Mouse (Mus musculus): ENCODE results near the gene Prlh. TPM values are rescaled to one million over a fixed set of nuclear protein-coding genes. Genes with fewer than 3 reads are reported as not detected.

Gene Prlh
- polyA plus RNA-seq, 1 experiment from 2014 or later = not detected

DNA sequence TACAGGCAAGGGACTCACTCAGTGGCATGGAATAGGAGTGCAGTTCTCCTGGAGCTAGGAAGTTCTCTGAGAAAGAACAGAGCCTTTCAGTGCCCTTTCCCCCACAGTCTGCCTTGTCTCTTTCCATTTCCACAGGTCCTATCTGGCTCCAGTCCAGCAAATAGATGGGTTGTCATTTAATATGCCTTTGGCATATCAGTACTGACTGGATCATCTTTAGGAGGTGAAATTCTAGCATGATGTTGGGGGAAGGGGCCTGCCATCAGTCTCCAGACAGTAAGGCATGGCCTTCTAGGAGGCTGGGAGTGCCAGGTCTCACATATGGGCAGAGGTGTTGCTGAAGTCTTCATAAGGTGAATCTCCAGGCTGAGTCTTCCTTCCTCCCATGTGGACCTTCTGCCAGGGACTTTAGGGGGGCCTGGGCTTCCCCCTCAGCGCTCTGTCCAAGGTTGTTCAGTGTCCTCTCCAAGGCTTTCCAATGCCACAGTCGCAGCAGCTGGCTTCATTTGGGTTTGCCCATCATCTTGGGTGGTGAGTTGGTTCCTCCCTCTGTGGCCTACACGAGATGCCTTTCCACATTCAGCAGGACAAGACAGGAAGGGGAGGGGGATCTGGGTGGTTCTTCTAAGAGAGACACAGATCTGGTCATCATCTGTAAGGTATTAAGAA is 49.1 kb downstream of the Prlh start:
- peaks cover 8% of the 10 kb centered on the region; the same call in 1 of the 2 replicates for H3K36me3 ChIP-seq (ENCODE audit: control insufficient read depth, insufficient read depth, low read length)
- 61% methylated on average over 3 of the region's 3 CpGs for WGBS
- peaks cover 35 to 70% of the 10 kb centered on the region in 2 experiments for H3K4me1 ChIP-seq (ENCODE audit: control insufficient read depth in 2 of 2, insufficient read depth in 2 of 2, low read length in 2 of 2)
- H3K9me3 ChIP-seq (ENCODE audit: control insufficient read depth, low read length) = no peaks in the 10 kb centered on the region
- peak overlapping the region; percentile 98 to 99 for H3K27ac ChIP-seq (replicated peaks in 1 of 2; ENCODE audit: control insufficient read depth in 1 of 2, insufficient read depth in 1 of 2, low read depth in 2 of 2, low read length in 2 of 2)
- no peaks in the 10 kb centered on the region for H3K27me3 ChIP-seq (ENCODE audit: control insufficient read depth, insufficient read depth, low read length)
- no peak overlapping the region for H3K4me3 ChIP-seq (ENCODE audit: control insufficient read depth in 1 of 2, insufficient read depth in 1 of 2, low read depth in 1 of 2, low read length in 2 of 2)
- ATAC-seq (ENCODE audit: insufficient number of reproducible peaks, insufficient read depth, low FRiP score, low read depth) = no peak
- H3K9ac ChIP-seq (ENCODE audit: low read length) = peak overlapping the region; percentile 100
- H3K4me2 ChIP-seq (ENCODE audit: low read length) = peak overlapping the region; percentile 70

DNA sequence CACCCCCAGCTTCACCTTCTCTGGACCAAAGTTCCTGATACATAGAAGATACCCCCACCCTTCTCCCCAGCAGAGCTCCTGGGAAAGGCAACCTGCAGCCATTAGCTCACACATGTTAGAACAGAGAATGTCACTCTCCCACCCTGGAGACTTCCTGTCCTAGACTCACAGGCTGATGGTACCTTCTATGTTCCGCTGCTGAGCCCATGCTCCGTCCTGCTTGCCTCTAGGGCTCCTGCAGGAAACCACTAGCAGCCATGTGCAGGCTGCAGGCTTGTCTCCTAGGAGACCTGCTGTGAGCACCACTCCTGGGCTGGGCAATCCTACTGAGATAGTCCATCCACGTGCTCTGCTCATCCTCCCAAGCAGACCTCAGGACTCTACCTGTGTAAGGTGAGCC is 49.7 kb downstream of the Prlh start:
- Histone ChIP-seq H3K4me2 (ENCODE audit: low read length) (no peak overlapping the region), H3K9ac (ENCODE audit: low read length) (0 out of 2 replicates have a peak overlapping the region, but pooled peaks have one; percentile 13), H3K4me1 (ENCODE audit: control insufficient read depth in 2 of 2, insufficient read depth in 2 of 2, low read length in 2 of 2) (peaks cover 34 to 65% of the 10 kb centered on the region in 2 experiments), H3K36me3 (ENCODE audit: control insufficient read depth, insufficient read depth, low read length) (peaks cover 8% of the 10 kb centered on the region; the same call in 1 of the 2 replicates), H3K27me3 (ENCODE audit: control insufficient read depth, insufficient read depth, low read length) (no peaks in the 10 kb centered on the region), H3K9me3 (ENCODE audit: control insufficient read depth, low read length) (no peaks in the 10 kb centered on the region), H3K4me3 (ENCODE audit: control insufficient read depth in 1 of 2, insufficient read depth in 1 of 2, low read depth in 1 of 2, low read length in 2 of 2) (no peak overlapping the region), H3K27ac (replicated peaks in 1 of 2; ENCODE audit: control insufficient read depth in 1 of 2, insufficient read depth in 1 of 2, low read depth in 2 of 2, low read length in 2 of 2) (peak overlapping the region; percentile 3 to 99; a peak in 3 of 4 replicates)
- 46% methylated on average over 3 of the region's 3 CpGs for WGBS
- ATAC-seq (ENCODE audit: insufficient number of reproducible peaks, insufficient read depth, low FRiP score, low read depth) = no peak

Other genes starting within 250 kb of the Prlh start
- 20.2 and 22.0 TPM in 2 replicates for gene Col6a3, start 109.1 kb upstream of the Prlh start, polyA plus RNA-seq (2014; fragmentation: Nextera tagmentation; extraction: Ambion mirVana)
- gene Mlph, start 38.0 kb upstream of the Prlh start, polyA plus RNA-seq (2014; fragmentation: Nextera tagmentation; extraction: Ambion mirVana) = 0.24 and 0.36 TPM in 2 replicates
- gene Rab17, start 16.6 kb downstream of the Prlh start, polyA plus RNA-seq (2014; fragmentation: Nextera tagmentation; extraction: Ambion mirVana) = 2.5 and 2.7 TPM in 2 replicates
- 151 and 161 TPM in 2 replicates for gene Lrrfip1, start 45.6 kb downstream of the Prlh start, polyA plus RNA-seq (2014; fragmentation: Nextera tagmentation; extraction: Ambion mirVana)
- 3.3 and 3.7 TPM in 2 replicates for gene Rbm44, start 192.0 kb downstream of the Prlh start, polyA plus RNA-seq (2014; fragmentation: Nextera tagmentation; extraction: Ambion mirVana)
- 55.9 and 56.9 TPM in 2 replicates for gene Ramp1, start 226.7 kb downstream of the Prlh start, polyA plus RNA-seq (2014; fragmentation: Nextera tagmentation; extraction: Ambion mirVana)

Data from heart, embryonic 14.5 days (tissue).